Mouse (Mus musculus) testis, adult 2 months (tissue): ENCODE measurements around the gene Pnpla5.

Source experiments
- CTCF ChIP-seq: fragments of 200-500 bp; IDR thresholded peaks from 2 replicates; pipeline ENCODE4 v1.5.1; 2012; ENCODE audit warnings: low read depth, mild to moderate bottlenecking, inconsistent platforms, low read length, moderate library complexity; ENCODE audit not compliant: control insufficient read depth, insufficient read depth, insufficient replicate concordance
- POLR2A ChIP-seq: fragments of 200-500 bp; IDR thresholded peaks from 2 replicates; pipeline ENCODE4 v1.6.1; 2012; ENCODE audit warnings: low read depth, mild to moderate bottlenecking, inconsistent platforms, low read length, moderate library complexity; ENCODE audit not compliant: control insufficient read depth

- TF ChIP-seq CTCF: no peak
- TF ChIP-seq POLR2A: no peak
Measured at GRCm38 (mm10) chr15:84139592-84140005, 16.6 kb upstream of the Pnpla5 start.
